In genomic region chr1:65041837-65042236, GRCm38 (mm10) we compare ENCODE assay signal across 19 mouse cellular contexts. TPM values are rescaled to one million over a fixed set of nuclear protein-coding genes. Genes with fewer than 3 reads are reported as not detected.
"Had no signal": no experiment of that assay in that cellular context is flagged by ENCODE, and none has a peak within 500 bp of the region (broad histone marks: within the 10 kb centered on the region; RNA-seq: fewer than 3 reads in every experiment).

No protein-coding gene starts in this region.

- ATAC-seq: lung, postnatal 0 days; midbrain, embryonic 16.5 days had no signal

- H3K27ac ChIP-seq: kidney, embryonic 15.5 days; limb, embryonic 10.5 days; liver, embryonic 15.5 days; macrophage; midbrain, embryonic 12.5 days; neural tube, embryonic 13.5 days had no signal

- H3K9ac ChIP-seq: kidney, embryonic 15.5 days; liver, embryonic 15.5 days; midbrain, embryonic 12.5 days; neural tube, embryonic 13.5 days had no signal

- H3K4me3 ChIP-seq: kidney, embryonic 15.5 days; limb, embryonic 10.5 days; liver, embryonic 15.5 days; midbrain, embryonic 12.5 days; neural tube, embryonic 13.5 days had no signal

- H3K27me3 ChIP-seq: kidney, embryonic 15.5 days; liver, embryonic 15.5 days; midbrain, embryonic 12.5 days; neural tube, embryonic 13.5 days had no signal

- H3K9me3 ChIP-seq: kidney, embryonic 15.5 days; limb, embryonic 10.5 days; liver, embryonic 15.5 days; midbrain, embryonic 12.5 days; neural tube, embryonic 13.5 days had no signal

- H3K36me3 ChIP-seq: kidney, embryonic 15.5 days; limb, embryonic 10.5 days; liver, embryonic 15.5 days; midbrain, embryonic 12.5 days; neural tube, embryonic 13.5 days had no signal

- H3K4me2 ChIP-seq: kidney, embryonic 15.5 days; liver, embryonic 11.5 days; liver, embryonic 15.5 days; midbrain, embryonic 12.5 days; neural tube, embryonic 13.5 days had no signal

- DNase-seq: kidney, postnatal 14 days; lung, adult 2 months; retina, postnatal 1 day; right cerebral cortex, postnatal 4 days; spleen, adult 18-20 months; thymus, postnatal 4 days had no signal

- H3K4me1 ChIP-seq: kidney, embryonic 15.5 days; limb, embryonic 10.5 days; liver, embryonic 15.5 days; midbrain, embryonic 12.5 days; neural tube, embryonic 13.5 days had no signal

RNA-seq across cellular contexts. Expression of gene Cryge, which starts 9.1 kb away (rescaled TPM):
- polyA plus RNA-seq: kidney, embryonic 15.5 days; large intestine, adult 2 months; limb, embryonic 10.5 days; limb, embryonic 14.5 days; liver, embryonic 11.5 days; liver, embryonic 15.5 days; lung, adult 2 months; lung, postnatal 0 days; macrophage; midbrain, embryonic 12.5 days; midbrain, embryonic 16.5 days; neural tube, embryonic 13.5 days; stomach, embryonic 14.5 days; thymus, postnatal 0 days had no signal

RNA-seq across cellular contexts. Expression of gene Akr1cl, which starts 9.3 kb away (rescaled TPM):
- polyA plus RNA-seq: liver, embryonic 11.5 days; lung, adult 2 months; lung, postnatal 0 days; macrophage; midbrain, embryonic 16.5 days; stomach, embryonic 14.5 days had no signal

RNA-seq across cellular contexts. Expression of gene Crygd, which starts 21.4 kb away (rescaled TPM):
- polyA plus RNA-seq: kidney, embryonic 15.5 days; large intestine, adult 2 months; limb, embryonic 10.5 days; limb, embryonic 14.5 days; liver, embryonic 11.5 days; liver, embryonic 15.5 days; lung, adult 2 months; lung, postnatal 0 days; macrophage; midbrain, embryonic 12.5 days; neural tube, embryonic 13.5 days; stomach, embryonic 14.5 days; thymus, postnatal 0 days had no signal

RNA-seq across cellular contexts. Expression of gene Crygc, which starts 31.7 kb away (rescaled TPM):
- polyA plus RNA-seq: kidney, embryonic 15.5 days; large intestine, adult 2 months; limb, embryonic 10.5 days; limb, embryonic 14.5 days; liver, embryonic 11.5 days; liver, embryonic 15.5 days; lung, adult 2 months; lung, postnatal 0 days; macrophage; midbrain, embryonic 12.5 days; midbrain, embryonic 16.5 days; neural tube, embryonic 13.5 days; stomach, embryonic 14.5 days had no signal

RNA-seq across cellular contexts. Expression of gene Crygb, which starts 40.3 kb away (rescaled TPM):
- polyA plus RNA-seq: kidney, embryonic 15.5 days; large intestine, adult 2 months; limb, embryonic 10.5 days; liver, embryonic 11.5 days; liver, embryonic 15.5 days; lung, adult 2 months; lung, postnatal 0 days; macrophage; midbrain, embryonic 16.5 days; thymus, postnatal 0 days had no signal
